Mouse (Mus musculus): ENCODE results near the gene Bach2. TPM values are rescaled to one million over a fixed set of nuclear protein-coding genes. Genes with fewer than 3 reads are reported as not detected.

The Bach2 gene
- total and polyA plus RNA-seq, 2 experiments from 2014 or later = 16.0 to 19.0 TPM

- ATAC-seq (peak; percentile 47; the same call in 1 of the 2 replicates), DNase-seq (peak; percentile 44)
- TF ChIP-seq CTCF (IDR thresholded peaks at IDR 0.05; ENCODE audit: low read depth) = no peak
- Histone ChIP-seq H3K4me3 (ENCODE audit: low read depth, low read length) (no peak overlapping the region), H3K36me3 (ENCODE audit: insufficient read depth) (no peaks in the 10 kb centered on the region), H3K27ac (ENCODE audit: low read depth, low read length) (no peak overlapping the region), H3K4me2 (ENCODE audit: low read depth) (no peak overlapping the region), H3K27me3 (ENCODE audit: insufficient read depth, low read length) (no peaks in the 10 kb centered on the region), H3K9me3 (ENCODE audit: low read length) (no peaks in the 10 kb centered on the region), H3K4me1 (ENCODE audit: insufficient read depth) (peaks cover 9% of the 10 kb centered on the region; the same call in 1 of the 2 replicates), H3K9ac (no peak overlapping the region)
- WGBS = 53% methylated on average over 6 of the region's 6 CpGs
Observed at GRCm38 (mm10) chr4:32220961-32221360, 17.6 kb upstream of the Bach2 start.

- DNase-seq (no peak), ATAC-seq (no peak)
- H3K4me3 ChIP-seq (ENCODE audit: low read depth, low read length) = no peak overlapping the region
- H3K9me3 ChIP-seq (ENCODE audit: low read length) = no peaks in the 10 kb centered on the region
- H3K4me2 ChIP-seq (ENCODE audit: low read depth) = no peak overlapping the region
- no peaks in the 10 kb centered on the region for H3K36me3 ChIP-seq (ENCODE audit: insufficient read depth)
- TF ChIP-seq CTCF (IDR thresholded peaks at IDR 0.05; ENCODE audit: low read depth) = no peak
- no peaks in the 10 kb centered on the region for H3K27me3 ChIP-seq (ENCODE audit: insufficient read depth, low read length)
- H3K9ac ChIP-seq = no peak overlapping the region
- H3K4me1 ChIP-seq (ENCODE audit: insufficient read depth) = peaks cover 9% of the 10 kb centered on the region; the same call in 1 of the 2 replicates
- no peak overlapping the region for H3K27ac ChIP-seq (ENCODE audit: low read depth, low read length)
Observed at GRCm38 (mm10) chr4:32223563-32223962, 15.0 kb upstream of the Bach2 start.

- 88% methylated on average over 2 of the region's 2 CpGs for WGBS
- ATAC-seq (no peak), DNase-seq (no peak)
- H3K27ac ChIP-seq (ENCODE audit: low read depth, low read length) = no peak overlapping the region
- H3K4me1 ChIP-seq (ENCODE audit: insufficient read depth) = peaks cover 6% of the 10 kb centered on the region; the same call in 1 of the 2 replicates
- H3K9me3 ChIP-seq (ENCODE audit: low read length) = no peaks in the 10 kb centered on the region
- H3K36me3 ChIP-seq (ENCODE audit: insufficient read depth) = no peaks in the 10 kb centered on the region
- H3K4me2 ChIP-seq (ENCODE audit: low read depth) = no peak overlapping the region
- TF ChIP-seq CTCF (IDR thresholded peaks at IDR 0.05; ENCODE audit: low read depth) = no peak
- no peaks in the 10 kb centered on the region for H3K27me3 ChIP-seq (ENCODE audit: insufficient read depth, low read length)
- no peak overlapping the region for H3K4me3 ChIP-seq (ENCODE audit: low read depth, low read length)
- H3K9ac ChIP-seq = no peak overlapping the region
Observed at GRCm38 (mm10) chr4:32225191-32225590, 13.4 kb upstream of the Bach2 start.

- H3K9ac ChIP-seq = no peak overlapping the region
- ATAC-seq = peak; percentile 18; the same call in 1 of the 2 replicates
- H3K27ac ChIP-seq (ENCODE audit: low read depth, low read length) = no peak overlapping the region
- no peak for TF ChIP-seq CTCF (IDR thresholded peaks at IDR 0.05; ENCODE audit: low read depth)
- no peak for DNase-seq
- 59% methylated on average over 8 of the region's 8 CpGs for WGBS
- H3K27me3 ChIP-seq (ENCODE audit: insufficient read depth, low read length) = no peaks in the 10 kb centered on the region
- H3K4me2 ChIP-seq (ENCODE audit: low read depth) = no peak overlapping the region
- H3K4me1 ChIP-seq (ENCODE audit: insufficient read depth) = no peaks in the 10 kb centered on the region
- no peaks in the 10 kb centered on the region for H3K9me3 ChIP-seq (ENCODE audit: low read length)
- H3K36me3 ChIP-seq (ENCODE audit: insufficient read depth) = no peaks in the 10 kb centered on the region
- no peak overlapping the region for H3K4me3 ChIP-seq (ENCODE audit: low read depth, low read length)
Observed at GRCm38 (mm10) chr4:32227970-32228557, 10.5 kb upstream of the Bach2 start.

- Histone ChIP-seq H3K9me3 (ENCODE audit: low read length) (no peaks in the 10 kb centered on the region), H3K4me2 (ENCODE audit: low read depth) (no peak overlapping the region), H3K4me3 (ENCODE audit: low read depth, low read length) (no peak overlapping the region), H3K4me1 (ENCODE audit: insufficient read depth) (no peaks in the 10 kb centered on the region), H3K36me3 (ENCODE audit: insufficient read depth) (no peaks in the 10 kb centered on the region), H3K27me3 (ENCODE audit: insufficient read depth, low read length) (no peaks in the 10 kb centered on the region), H3K27ac (ENCODE audit: low read depth, low read length) (no peak overlapping the region), H3K9ac (no peak overlapping the region)
- ATAC-seq (no peak), DNase-seq (no peak)
- TF ChIP-seq CTCF (IDR thresholded peaks at IDR 0.05; ENCODE audit: low read depth) = no peak
- WGBS = 88% methylated on average over 10 of the region's 10 CpGs
Observed at GRCm38 (mm10) chr4:32229266-32229665, 9.3 kb upstream of the Bach2 start.

- no peak for TF ChIP-seq CTCF (IDR thresholded peaks at IDR 0.05; ENCODE audit: low read depth)
Observed at GRCm38 (mm10) chr4:32231258-32232055, 7.1 kb upstream of the Bach2 start.

More at GRCm38 (mm10) chr4:32231258-32232055, 7.1 kb upstream of the Bach2 start:
- Histone ChIP-seq H3K9ac (no peak overlapping the region), H3K27me3 (ENCODE audit: insufficient read depth, low read length) (no peaks in the 10 kb centered on the region), H3K4me1 (ENCODE audit: insufficient read depth) (no peaks in the 10 kb centered on the region), H3K4me2 (ENCODE audit: low read depth) (no peak overlapping the region), H3K9me3 (ENCODE audit: low read length) (no peaks in the 10 kb centered on the region), H3K36me3 (ENCODE audit: insufficient read depth) (no peaks in the 10 kb centered on the region), H3K27ac (ENCODE audit: low read depth, low read length) (no peak overlapping the region), H3K4me3 (ENCODE audit: low read depth, low read length) (no peak overlapping the region)
- DNase-seq = no peak
- no peak for ATAC-seq
- 87% methylated on average over 11 of the region's 11 CpGs for WGBS
